Mouse (Mus musculus) kidney, embryonic 14.5 days (tissue): ENCODE data around the gene Slc46a1. TPM values are rescaled to one million over a fixed set of nuclear protein-coding genes. Genes with fewer than 3 reads are reported as not detected.
A peak's percentile ranks its signal among the peaks of the same experiment; 100 is the strongest.

Experiments
- ATAC-seq: fragments of 200-750 bp; cut with Nextera tagmentation; 2 replicates; pipeline ENCODE4 v1.8.0; 2017; ENCODE audit warnings: moderate number of reproducible peaks, mild to moderate bottlenecking, moderate TSS enrichment, moderate library complexity; ENCODE audit not compliant: low FRiP score, low TSS enrichment
- H3K27ac ChIP-seq: fragments of 300-500 bp; sonication (generic); 2 replicates; pipeline ENCODE4 v1.5.1; 2014; ENCODE audit warnings: low read depth, mild to moderate bottlenecking, low read length, moderate library complexity, mixed read lengths
- H3K27me3 ChIP-seq: fragments of 300-500 bp; sonication (generic); 2 replicates; pipeline ENCODE4 v1.6.1; 2014; ENCODE audit warnings: mild to moderate bottlenecking, low read length; ENCODE audit not compliant: control insufficient read depth, insufficient read depth
- H3K36me3 ChIP-seq: fragments of 300-500 bp; sonication (generic); 2 replicates; pipeline ENCODE4 v1.6.1; 2014; ENCODE audit warnings: low read length, mixed read lengths; ENCODE audit not compliant: control insufficient read depth, insufficient read depth
- H3K4me1 ChIP-seq: fragments of 300-500 bp; sonication (generic); 2 replicates; pipeline ENCODE4 v1.6.1; 2014; ENCODE audit warnings: low read length, mixed read lengths; ENCODE audit not compliant: control insufficient read depth, insufficient read depth
- H3K4me2 ChIP-seq: fragments of 300-500 bp; sonication (generic); replicated peaks from 2 replicates; pipeline ENCODE4 v1.6.1; 2014; ENCODE audit warnings: low read depth, mild to moderate bottlenecking, low read length
- H3K4me3 ChIP-seq: fragments of 300-500 bp; sonication (generic); 2 replicates; pipeline ENCODE4 v1.5.1; 2014; ENCODE audit warnings: mild to moderate bottlenecking, low read length
- H3K9ac ChIP-seq: fragments of 300-500 bp; sonication (generic); 2 replicates; pipeline ENCODE4 v1.6.1; 2014; ENCODE audit warnings: low read depth, mild to moderate bottlenecking, low read length, moderate library complexity
- H3K9me3 ChIP-seq: fragments of 300-500 bp; sonication (generic); 2 replicates; pipeline ENCODE4 v1.6.1; 2016; ENCODE audit warnings: low read length; ENCODE audit not compliant: control insufficient read depth
- WGBS: fragments of 180-500 bp; shearing (Covaris S2); extraction: QIAGEN DNeasy Blood & Tissue Kit; methylation state at CpG from one replicate; pipeline ENCODE4 v1.1.7; 2014; 5-methylcytosine and 5-hydroxymethylcytosine counted together
- polyA plus RNA-seq: library from polyadenylated mRNA; unstranded; fragments of >200 nt; fragmentation: Nextera tagmentation; extraction: Ambion mirVana; gene quantifications from 2 replicates; pipeline ENCODE4 v1.2.1, GENCODE M21; 2014

The Slc46a1 gene
- polyA plus RNA-seq, 1 experiment from 2014 or later: 18.5 TPM

GRCm38 (mm10) chr11:78428309-78428708 lies 37.2 kb upstream of the Slc46a1 start:
- no peak overlapping the region for H3K4me3 ChIP-seq
- no peaks in the 10 kb centered on the region for H3K4me1 ChIP-seq
- H3K27me3 ChIP-seq: no peaks in the 10 kb centered on the region
- 81% methylated on average over 5 of the region's 5 CpGs for WGBS
- H3K36me3 ChIP-seq: no peaks in the 10 kb centered on the region
- ATAC-seq: no peak
- no peak overlapping the region for H3K27ac ChIP-seq
- H3K4me2 ChIP-seq: no peak overlapping the region
- H3K9ac ChIP-seq: no peak overlapping the region
- no peaks in the 10 kb centered on the region for H3K9me3 ChIP-seq

- 40% methylated on average over 11 of the region's 11 CpGs for WGBS
These were observed 35.2 kb upstream of the Slc46a1 start for GRCm38 (mm10) chr11:78430195-78430878.

GRCm38 (mm10) chr11:78431176-78431575 lies 34.3 kb upstream of the Slc46a1 start:
- H3K9me3 ChIP-seq: no peaks in the 10 kb centered on the region
- 62% methylated on average over 10 of the region's 10 CpGs for WGBS
- no peak overlapping the region for H3K9ac ChIP-seq
- ATAC-seq: no peak
- H3K27me3 ChIP-seq: no peaks in the 10 kb centered on the region
- no peak overlapping the region for H3K27ac ChIP-seq
- H3K4me3 ChIP-seq: no peak overlapping the region
- peaks cover 9% of the 10 kb centered on the region; the same call in 1 of the 2 replicates for H3K4me1 ChIP-seq
- no peaks in the 10 kb centered on the region for H3K36me3 ChIP-seq
- no peak overlapping the region for H3K4me2 ChIP-seq

More at GRCm38 (mm10) chr11:78430195-78430878, 35.2 kb upstream of the Slc46a1 start:
- Histone ChIP-seq H3K4me2 (no peak overlapping the region), H3K27me3 (no peaks in the 10 kb centered on the region), H3K9ac (no peak overlapping the region), H3K4me3 (no peak overlapping the region), H3K27ac (no peak overlapping the region), H3K36me3 (no peaks in the 10 kb centered on the region), H3K4me1 (0 out of 2 replicates have a peak, but pooled peaks cover 3% of the 10 kb centered on the region), H3K9me3 (no peaks in the 10 kb centered on the region)
- no peak for ATAC-seq

- Histone ChIP-seq H3K4me2 (no peak overlapping the region), H3K36me3 (no peaks in the 10 kb centered on the region), H3K4me3 (no peak overlapping the region), H3K9me3 (no peaks in the 10 kb centered on the region), H3K27ac (peak overlapping the region; percentile 26; the same call in 1 of the 2 replicates), H3K9ac (no peak overlapping the region), H3K4me1 (peaks cover 9% of the 10 kb centered on the region; the same call in 1 of the 2 replicates), H3K27me3 (no peaks in the 10 kb centered on the region)
- no peak for ATAC-seq
- WGBS: 38% methylated on average over 4 of the region's 4 CpGs
These were observed 31.4 kb upstream of the Slc46a1 start for GRCm38 (mm10) chr11:78434052-78434451.

GRCm38 (mm10) chr11:78435776-78436349 lies 29.6 kb upstream of the Slc46a1 start:
- Histone ChIP-seq H3K36me3 (no peaks in the 10 kb centered on the region), H3K4me2 (peak overlapping the region; percentile 23; the same call in 1 of the 2 replicates), H3K4me3 (no peak overlapping the region), H3K27me3 (no peaks in the 10 kb centered on the region), H3K4me1 (peaks cover 9% of the 10 kb centered on the region; the same call in 1 of the 2 replicates), H3K27ac (peak overlapping the region; percentile 74), H3K9ac (no peak overlapping the region), H3K9me3 (no peaks in the 10 kb centered on the region)
- 4% methylated on average over 19 of the region's 19 CpGs for WGBS
- peak; percentile 91 for ATAC-seq

- Histone ChIP-seq H3K4me3 (no peak overlapping the region), H3K27ac (no peak overlapping the region), H3K27me3 (no peaks in the 10 kb centered on the region), H3K9ac (no peak overlapping the region), H3K4me1 (peaks cover 9% of the 10 kb centered on the region; the same call in 1 of the 2 replicates), H3K4me2 (no peak overlapping the region), H3K36me3 (no peaks in the 10 kb centered on the region), H3K9me3 (no peaks in the 10 kb centered on the region)
- WGBS: 85% methylated on average over 7 of the region's 7 CpGs
- ATAC-seq: no peak
These were observed 28.3 kb upstream of the Slc46a1 start for GRCm38 (mm10) chr11:78437182-78437581.

- Histone ChIP-seq H3K9ac (no peak overlapping the region), H3K4me1 (peaks cover 9% of the 10 kb centered on the region; the same call in 1 of the 2 replicates), H3K27me3 (no peaks in the 10 kb centered on the region), H3K4me3 (no peak overlapping the region), H3K27ac (no peak overlapping the region), H3K9me3 (no peaks in the 10 kb centered on the region), H3K4me2 (no peak overlapping the region), H3K36me3 (no peaks in the 10 kb centered on the region)
- 80% methylated on average over 3 of the region's 3 CpGs for WGBS
- ATAC-seq: no peak
These were observed 27.0 kb upstream of the Slc46a1 start for GRCm38 (mm10) chr11:78438399-78438930.

- Histone ChIP-seq H3K36me3 (no peaks in the 10 kb centered on the region), H3K4me3 (no peak overlapping the region), H3K4me1 (no peaks in the 10 kb centered on the region), H3K27me3 (no peaks in the 10 kb centered on the region), H3K4me2 (no peak overlapping the region), H3K9ac (no peak overlapping the region), H3K27ac (no peak overlapping the region), H3K9me3 (no peaks in the 10 kb centered on the region)
- ATAC-seq: no peak
- WGBS: 82% methylated on average over 5 of the region's 5 CpGs
These were observed 22.4 kb upstream of the Slc46a1 start for GRCm38 (mm10) chr11:78443115-78443514.

GRCm38 (mm10) chr11:78447168-78447567 lies 18.3 kb upstream of the Slc46a1 start:
- Histone ChIP-seq H3K4me2 (no peak overlapping the region), H3K9me3 (no peaks in the 10 kb centered on the region), H3K27ac (no peak overlapping the region), H3K4me3 (no peak overlapping the region), H3K36me3 (no peaks in the 10 kb centered on the region), H3K9ac (no peak overlapping the region), H3K27me3 (no peaks in the 10 kb centered on the region), H3K4me1 (no peaks in the 10 kb centered on the region)
- ATAC-seq: no peak
- 65% methylated on average over 3 of the region's 3 CpGs for WGBS
